23 mouse cellular contexts compared by ENCODE assay signal in genomic region chr6:65743871-65744202, GRCm38 (mm10). TPM values are rescaled to one million over a fixed set of nuclear protein-coding genes. Genes with fewer than 3 reads are reported as not detected.
A peak's percentile ranks its signal among the peaks of the same experiment; 100 is the strongest.
DNase-seq lines count a peak whose midpoint lies in the region; ATAC-seq lines count a peak whose summit lies in the region.
"Had no signal": no experiment of that assay in that cellular context is flagged by ENCODE, and none has a peak within 500 bp of the region (broad histone marks: within the 10 kb centered on the region; RNA-seq: fewer than 3 reads in every experiment).

No protein-coding gene starts in this region.

- no peak overlapping the region for H3K4me3 ChIP-seq in hindbrain, embryonic 10.5 days
- H3K4me3 ChIP-seq in hindbrain, embryonic 14.5 days (replicated peaks; ENCODE audit: low read length) = no peak overlapping the region
- no peak overlapping the region for H3K4me3 ChIP-seq in midbrain, embryonic 10.5 days
- H3K4me3 ChIP-seq in midbrain, embryonic 14.5 days (replicated peaks; ENCODE audit: low read depth, low read length) = no peak overlapping the region
- no peak overlapping the region for H3K4me3 ChIP-seq in neural tube, embryonic 11.5 days (ENCODE audit: low read depth, low read length)
- H3K4me3 ChIP-seq in neural tube, embryonic 15.5 days (replicated peaks) = no peak overlapping the region
- H3K4me3 ChIP-seq: embryonic facial prominence, embryonic 12.5 days; embryonic facial prominence, embryonic 15.5 days; gastrocnemius, adult 2 months had no signal

- ATAC-seq in hindbrain, embryonic 14.5 days (ENCODE audit: low FRiP score) = no peak
- no peak for ATAC-seq in midbrain, embryonic 14.5 days (ENCODE audit: low FRiP score, low TSS enrichment)
- ATAC-seq in neural tube, embryonic 11.5 days (ENCODE audit: insufficient read depth, low FRiP score, low TSS enrichment) = peak; percentile 15
- ATAC-seq in neural tube, embryonic 15.5 days (ENCODE audit: low FRiP score) = no peak
- ATAC-seq: activated CD4-positive, CD25-positive, alpha-beta regulatory T cell, adult 4 months; forebrain, embryonic 14.5 days; forebrain, postnatal 0 days had no signal

- H3K9ac ChIP-seq in hindbrain, embryonic 14.5 days = no peak overlapping the region
- H3K9ac ChIP-seq in midbrain, embryonic 14.5 days (replicated peaks; ENCODE audit: low read length) = no peak overlapping the region
- no peak overlapping the region for H3K9ac ChIP-seq in neural tube, embryonic 11.5 days (ENCODE audit: low read length)
- no peak overlapping the region for H3K9ac ChIP-seq in neural tube, embryonic 15.5 days (replicated peaks)
- H3K9ac ChIP-seq: embryonic facial prominence, embryonic 12.5 days; embryonic facial prominence, embryonic 15.5 days; forebrain, postnatal 0 days had no signal

- no peaks in the 10 kb centered on the region for H3K27me3 ChIP-seq in hindbrain, embryonic 10.5 days (ENCODE audit: insufficient read depth, poor library complexity, severe bottlenecking)
- no peaks in the 10 kb centered on the region for H3K27me3 ChIP-seq in hindbrain, embryonic 14.5 days (ENCODE audit: control insufficient read depth, insufficient read depth, low read length)
- no peaks in the 10 kb centered on the region for H3K27me3 ChIP-seq in midbrain, embryonic 10.5 days (ENCODE audit: low read depth, poor library complexity, severe bottlenecking)
- H3K27me3 ChIP-seq in midbrain, embryonic 14.5 days (ENCODE audit: control insufficient read depth, insufficient read depth, low read length) = no peaks in the 10 kb centered on the region
- H3K27me3 ChIP-seq in neural tube, embryonic 11.5 days (ENCODE audit: control insufficient read depth, insufficient read depth, low read length) = no peaks in the 10 kb centered on the region
- no peaks in the 10 kb centered on the region for H3K27me3 ChIP-seq in neural tube, embryonic 15.5 days (replicated peaks)
- H3K27me3 ChIP-seq: embryonic facial prominence, embryonic 12.5 days; embryonic facial prominence, embryonic 15.5 days had no signal

- no peak overlapping the region for H3K4me2 ChIP-seq in hindbrain, embryonic 14.5 days (replicated peaks)
- no peak overlapping the region for H3K4me2 ChIP-seq in midbrain, embryonic 14.5 days (ENCODE audit: low read length)
- H3K4me2 ChIP-seq in neural tube, embryonic 11.5 days (ENCODE audit: low read depth) = no peak overlapping the region
- no peak overlapping the region for H3K4me2 ChIP-seq in neural tube, embryonic 15.5 days
- H3K4me2 ChIP-seq: embryonic facial prominence, embryonic 12.5 days; embryonic facial prominence, embryonic 15.5 days; heart, embryonic 11.5 days had no signal

- H3K9me3 ChIP-seq in hindbrain, embryonic 10.5 days = peaks cover 11% of the 10 kb centered on the region
- peaks cover 9% of the 10 kb centered on the region for H3K9me3 ChIP-seq in hindbrain, embryonic 14.5 days (ENCODE audit: control insufficient read depth, low read length)
- H3K9me3 ChIP-seq in midbrain, embryonic 10.5 days (replicated peaks) = peaks cover 11% of the 10 kb centered on the region
- H3K9me3 ChIP-seq in midbrain, embryonic 14.5 days (ENCODE audit: control insufficient read depth, low read length) = peaks cover 10% of the 10 kb centered on the region
- 0 out of 2 replicates have a peak, but pooled peaks cover 2% of the 10 kb centered on the region for H3K9me3 ChIP-seq in neural tube, embryonic 11.5 days (ENCODE audit: control insufficient read depth, low read length)
- no peaks in the 10 kb centered on the region for H3K9me3 ChIP-seq in neural tube, embryonic 15.5 days (replicated peaks)
- H3K9me3 ChIP-seq: embryonic facial prominence, embryonic 12.5 days; embryonic facial prominence, embryonic 15.5 days had no signal

- 0 out of 2 replicates have a peak, but pooled peaks cover 5% of the 10 kb centered on the region for H3K36me3 ChIP-seq in hindbrain, embryonic 10.5 days
- H3K36me3 ChIP-seq in hindbrain, embryonic 14.5 days (replicated peaks; ENCODE audit: control insufficient read depth, insufficient read depth) = no peaks in the 10 kb centered on the region
- peaks cover 9% of the 10 kb centered on the region; the same call in 1 of the 2 replicates for H3K36me3 ChIP-seq in midbrain, embryonic 10.5 days
- H3K36me3 ChIP-seq in midbrain, embryonic 14.5 days (ENCODE audit: control insufficient read depth, insufficient read depth, low read length) = no peaks in the 10 kb centered on the region
- H3K36me3 ChIP-seq in neural tube, embryonic 11.5 days (ENCODE audit: control insufficient read depth, insufficient read depth, low read length) = no peaks in the 10 kb centered on the region
- no peaks in the 10 kb centered on the region for H3K36me3 ChIP-seq in neural tube, embryonic 15.5 days
- H3K36me3 ChIP-seq: embryonic facial prominence, embryonic 12.5 days; embryonic facial prominence, embryonic 15.5 days had no signal

- H3K27ac ChIP-seq in hindbrain, embryonic 10.5 days = peak overlapping the region; percentile 84; the same call in 1 of the 2 replicates
- H3K27ac ChIP-seq in hindbrain, embryonic 14.5 days = no peak overlapping the region
- H3K27ac ChIP-seq in midbrain, embryonic 10.5 days (replicated peaks) = peak overlapping the region; percentile 82
- no peak overlapping the region for H3K27ac ChIP-seq in midbrain, embryonic 14.5 days (replicated peaks; ENCODE audit: low read depth, low read length)
- H3K27ac ChIP-seq in neural tube, embryonic 11.5 days (ENCODE audit: low read depth, low read length) = no peak overlapping the region
- no peak overlapping the region for H3K27ac ChIP-seq in neural tube, embryonic 15.5 days (replicated peaks)
- H3K27ac ChIP-seq: embryonic facial prominence, embryonic 12.5 days; embryonic facial prominence, embryonic 15.5 days; gastrocnemius, adult 2 months had no signal

- DNase-seq in hindbrain, embryonic 10.5 days (ENCODE audit: low spot score) = no peak
- DNase-seq in hindbrain, embryonic 14.5 days (ENCODE audit: low spot score) = no peak
- no peak for DNase-seq in midbrain, embryonic 10.5 days (ENCODE audit: low spot score)
- DNase-seq in midbrain, embryonic 14.5 days = no peak
- DNase-seq in neural tube, embryonic 11.5 days (ENCODE audit: low spot score) = no peak
- DNase-seq in natural killer cell, adult 2 months (ENCODE audit: low spot score in 2 of 2) = no peak
- DNase-seq: adrenal gland, adult 8-10 months; adrenal gland, postnatal 25 days; B cell, adult 2 months; cerebellum, adult 11-12 months; cerebellum, adult 8-10 months; cerebellum, postnatal 10 days; cerebellum, postnatal 36 days; forebrain, postnatal 0 days; gastrocnemius, adult 2 months; gastrocnemius, postnatal 14 days; heart, adult 11 months had no signal

- peaks cover 33% of the 10 kb centered on the region for H3K4me1 ChIP-seq in hindbrain, embryonic 10.5 days (replicated peaks)
- H3K4me1 ChIP-seq in hindbrain, embryonic 14.5 days (replicated peaks; ENCODE audit: control insufficient read depth, insufficient read depth, low read length) = no peaks in the 10 kb centered on the region
- H3K4me1 ChIP-seq in midbrain, embryonic 10.5 days = peaks cover 22% of the 10 kb centered on the region
- H3K4me1 ChIP-seq in midbrain, embryonic 14.5 days (ENCODE audit: control insufficient read depth, insufficient read depth, low read length) = no peaks in the 10 kb centered on the region
- H3K4me1 ChIP-seq in neural tube, embryonic 11.5 days (ENCODE audit: control insufficient read depth, insufficient read depth, low read length) = 0 out of 2 replicates have a peak, but pooled peaks cover 4% of the 10 kb centered on the region
- H3K4me1 ChIP-seq in neural tube, embryonic 15.5 days = no peaks in the 10 kb centered on the region
- H3K4me1 ChIP-seq: embryonic facial prominence, embryonic 12.5 days; embryonic facial prominence, embryonic 15.5 days had no signal

RNA-seq across cellular contexts. Expression of gene Prdm5, which starts 35.0 kb away (rescaled TPM):
- polyA plus RNA-seq in hindbrain, embryonic 10.5 days (2016; fragmentation: Nextera tagmentation; extraction: Ambion mirVana) = 17.3 and 19.9 TPM in 2 replicates
- 5.7 and 5.8 TPM in 2 replicates for polyA plus RNA-seq in hindbrain, embryonic 14.5 days (2014; fragmentation: Nextera tagmentation; extraction: Ambion mirVana)
- 17.0 and 19.7 TPM in 2 replicates for polyA plus RNA-seq in midbrain, embryonic 10.5 days (2016; fragmentation: Nextera tagmentation; extraction: Ambion mirVana)
- polyA plus RNA-seq in midbrain, embryonic 14.5 days (2014; fragmentation: Nextera tagmentation; extraction: Ambion mirVana) = 2.9 and 5.7 TPM in 2 replicates
- polyA plus RNA-seq in neural tube, embryonic 11.5 days (2014; fragmentation: Nextera tagmentation; extraction: Ambion mirVana) = 14.1 and 15.1 TPM in 2 replicates
- 5.6 and 9.0 TPM in 2 replicates for polyA plus RNA-seq in neural tube, embryonic 15.5 days (2015; fragmentation: Nextera tagmentation; extraction: Ambion mirVana)

Comparison
In these comparisons a context has a peak if more than half of its experiments do, and no peak if none do; other contexts are left out.
1. H3K27ac ChIP-seq: peak in hindbrain, embryonic 10.5 days (single experiment) and midbrain, embryonic 10.5 days (single experiment); none in hindbrain, embryonic 14.5 days (single experiment), midbrain, embryonic 14.5 days (single experiment), neural tube, embryonic 11.5 days (single experiment) and neural tube, embryonic 15.5 days (single experiment).